In genomic region chr4:32770284-32770810, GRCm38 (mm10) we compare ENCODE assay signal across 18 mouse cellular contexts. TPM values are rescaled to one million over a fixed set of nuclear protein-coding genes. Genes with fewer than 3 reads are reported as not detected.
A peak's percentile ranks its signal among the peaks of the same experiment; 100 is the strongest.
DNase-seq lines count a peak whose midpoint lies in the region; ATAC-seq and TF ChIP-seq lines count a peak whose summit lies in the region.
"Had no signal": no experiment of that assay in that cellular context is flagged by ENCODE, and none has a peak within 500 bp of the region (broad histone marks: within the 10 kb centered on the region; RNA-seq: fewer than 3 reads in every experiment).

No protein-coding gene starts in this region.

- H3K27ac ChIP-seq in liver, embryonic 14.5 days = no peak overlapping the region
- no peak overlapping the region for H3K27ac ChIP-seq in liver, embryonic 12.5 days
- H3K27ac ChIP-seq: forebrain, embryonic 13.5 days; hindbrain, embryonic 12.5 days; limb, embryonic 13.5 days; midbrain, embryonic 10.5 days had no signal

- no peak overlapping the region for H3K9ac ChIP-seq in liver, embryonic 14.5 days (replicated peaks)
- H3K9ac ChIP-seq in liver, embryonic 12.5 days = no peak overlapping the region
- H3K9ac ChIP-seq: forebrain, embryonic 13.5 days; hindbrain, embryonic 12.5 days; limb, embryonic 13.5 days had no signal

- no peak for ATAC-seq in liver, embryonic 14.5 days (ENCODE audit: insufficient read depth)
- ATAC-seq in liver, embryonic 12.5 days = no peak
- no peak for ATAC-seq in G1E (ENCODE audit: extremely low read depth, insufficient number of reproducible peaks, low FRiP score, poor library complexity, severe bottlenecking)
- ATAC-seq: forebrain, embryonic 13.5 days had no signal

- peak; percentile 43 for TF ChIP-seq CTCF in liver, embryonic 14.5 days (IDR thresholded peaks at IDR 0.05; ENCODE audit: low read depth)
- 0 out of 2 replicates have a peak, but pooled peaks have one; percentile 10 for TF ChIP-seq CTCF in G1E (IDR thresholded peaks at IDR 0.05; ENCODE audit: low read depth, low read length)

- no peaks in the 10 kb centered on the region for H3K27me3 ChIP-seq in liver, embryonic 14.5 days (ENCODE audit: control insufficient read depth, insufficient read depth, low read length)
- H3K27me3 ChIP-seq in liver, embryonic 12.5 days (replicated peaks) = no peaks in the 10 kb centered on the region
- no peaks in the 10 kb centered on the region for H3K27me3 ChIP-seq in G1E (ENCODE audit: insufficient read depth, low read length)
- H3K27me3 ChIP-seq: forebrain, embryonic 13.5 days; hindbrain, embryonic 12.5 days; limb, embryonic 13.5 days had no signal

- no peak overlapping the region for H3K4me3 ChIP-seq in liver, embryonic 14.5 days (ENCODE audit: insufficient read depth in 1 of 2, low read depth in 2 of 2, low read length in 2 of 2)
- no peak overlapping the region for H3K4me3 ChIP-seq in liver, embryonic 12.5 days
- no peak overlapping the region for H3K4me3 ChIP-seq in G1E (ENCODE audit: low read depth, low read length)
- H3K4me3 ChIP-seq: forebrain, embryonic 13.5 days; hindbrain, embryonic 12.5 days; limb, embryonic 13.5 days; midbrain, embryonic 10.5 days; myocyte had no signal

- H3K36me3 ChIP-seq in liver, embryonic 14.5 days (replicated peaks; ENCODE audit: control insufficient read depth, insufficient read depth, low read depth) = peaks cover 6% of the 10 kb centered on the region
- H3K36me3 ChIP-seq in liver, embryonic 12.5 days = peaks cover 89% of the 10 kb centered on the region
- H3K36me3 ChIP-seq in G1E (replicated peaks) = peaks cover 90% of the 10 kb centered on the region

- no peak overlapping the region for H3K4me2 ChIP-seq in liver, embryonic 14.5 days (ENCODE audit: low read depth)
- H3K4me2 ChIP-seq in liver, embryonic 12.5 days = no peak overlapping the region
- H3K4me2 ChIP-seq: forebrain, embryonic 13.5 days; heart, embryonic 11.5 days; hindbrain, embryonic 12.5 days; limb, embryonic 13.5 days had no signal

- WGBS in liver, embryonic 14.5 days (ENCODE audit: insufficient replicate concordance) = 79% methylated on average over 7 of the region's 7 CpGs
- WGBS in liver, embryonic 12.5 days (ENCODE audit: insufficient replicate concordance) = 86% methylated on average over 7 of the region's 7 CpGs

- DNase-seq in embryo, embryonic 10.5 days (ENCODE audit: low spot score) = peak; percentile 7
- no peak for DNase-seq in embryo, embryonic 10 days (ENCODE audit: low spot score)
- DNase-seq in liver, embryonic 14.5 days (ENCODE audit: low read depth in 3 of 3, low spot score in 3 of 3) = no peak
- no peak for DNase-seq in G1E (ENCODE audit: low spot score)
- DNase-seq in retina, embryonic 14.5 days (ENCODE audit: low spot score) = peak; percentile 10
- DNase-seq in kidney, adult 9 months = no peak
- no peak for DNase-seq in testis, postnatal 10 days (ENCODE audit: low spot score)
- DNase-seq: adrenal gland, postnatal 10 days; kidney, adult 2 months; lung, postnatal 10 days; right cerebral cortex, postnatal 14 days had no signal

- H3K9me3 ChIP-seq in liver, embryonic 14.5 days (ENCODE audit: control insufficient read depth, low read length) = no peaks in the 10 kb centered on the region
- no peaks in the 10 kb centered on the region for H3K9me3 ChIP-seq in liver, embryonic 12.5 days (replicated peaks)
- no peaks in the 10 kb centered on the region for H3K9me3 ChIP-seq in G1E (replicated peaks)
- H3K9me3 ChIP-seq: forebrain, embryonic 13.5 days; hindbrain, embryonic 12.5 days; limb, embryonic 13.5 days; midbrain, embryonic 10.5 days had no signal

- no peak for TF ChIP-seq EP300 in liver, embryonic 14.5 days (IDR thresholded peaks at IDR 0.05; ENCODE audit: low read depth)

- H3K4me1 ChIP-seq in liver, embryonic 14.5 days (replicated peaks; ENCODE audit: control insufficient read depth in 2 of 2, insufficient read depth in 2 of 2, low read length in 1 of 2) = no peaks in the 10 kb centered on the region
- no peaks in the 10 kb centered on the region for H3K4me1 ChIP-seq in liver, embryonic 12.5 days
- peaks cover 2% of the 10 kb centered on the region; the same call in 1 of the 2 replicates for H3K4me1 ChIP-seq in G1E (ENCODE audit: insufficient read depth, low read depth, low read length)
- H3K4me1 ChIP-seq: forebrain, embryonic 13.5 days; hindbrain, embryonic 12.5 days; limb, embryonic 13.5 days; midbrain, embryonic 10.5 days had no signal

RNA-seq across cellular contexts. Expression of gene Lyrm2, which starts 29.7 kb away (rescaled TPM):
- 9.1 and 23.3 TPM in 2 replicates for polyA plus RNA-seq in liver, embryonic 14.5 days (2012; rRNA removed)
- polyA plus RNA-seq in liver, embryonic 14.5 days (2014; fragmentation: Nextera tagmentation; extraction: Ambion mirVana) = 32.4 and 33.8 TPM in 2 replicates
- polyA plus RNA-seq in liver, embryonic 12.5 days (2016; fragmentation: Nextera tagmentation; extraction: Ambion mirVana) = 45.2 and 48.3 TPM in 2 replicates
- total RNA-seq in G1E (2014; fragmentation: Nextera tagmentation) (34.3 and 42.0 TPM in 2 replicates), G1E (2017) (110 and 115 TPM in 2 replicates)
- polyA plus RNA-seq in G1E (2012) = 1.6 and 3.2 TPM in 2 replicates

Comparison
In these comparisons a context has a peak if more than half of its experiments do, and no peak if none do; other contexts are left out.
1. DNase-seq: peak in embryo, embryonic 10.5 days (single experiment) and retina, embryonic 14.5 days (single experiment); none in embryo, embryonic 10 days (single experiment), liver, embryonic 14.5 days (0 of 3), G1E (single experiment), kidney, adult 9 months (single experiment) and testis, postnatal 10 days (single experiment).